Mouse (Mus musculus) hindbrain, embryonic 10.5 days (tissue): ENCODE data around the gene Etv2. TPM values are rescaled to one million over a fixed set of nuclear protein-coding genes. Genes with fewer than 3 reads are reported as not detected.

ENCODE experiments used
- DNase-seq: peaks from one replicate; pipeline ENCODE4 v3.0.0-alpha.2; 2017; ENCODE audit warnings: low spot score
- H3K27ac ChIP-seq: fragments of 300-500 bp; sonication (generic); 2 replicates; pipeline ENCODE4 v1.5.1; 2016; ENCODE audit warnings: mild to moderate bottlenecking, moderate library complexity
- H3K27me3 ChIP-seq: fragments of 300-500 bp; sonication (generic); 2 replicates; pipeline ENCODE4 v1.6.1; 2016; ENCODE audit warnings: mild to moderate bottlenecking; ENCODE audit not compliant: poor library complexity, insufficient read depth, severe bottlenecking
- H3K36me3 ChIP-seq: fragments of 300-500 bp; sonication (generic); 2 replicates; pipeline ENCODE4 v1.6.1; 2016; ENCODE audit warnings: mild to moderate bottlenecking, moderate library complexity
- H3K4me1 ChIP-seq: fragments of 300-500 bp; sonication (generic); replicated peaks from 2 replicates; pipeline ENCODE4 v1.6.1; 2016; ENCODE audit warnings: mild to moderate bottlenecking
- H3K4me3 ChIP-seq: fragments of 300-500 bp; sonication (generic); 2 replicates; pipeline ENCODE4 v1.5.1; 2016; ENCODE audit warnings: mild to moderate bottlenecking, moderate library complexity
- H3K9me3 ChIP-seq: fragments of 300-500 bp; sonication (generic); 2 replicates; pipeline ENCODE4 v1.6.1; 2016; ENCODE audit warnings: mild to moderate bottlenecking, moderate library complexity
- WGBS: fragments of 180-500 bp; shearing (Covaris S2); methylation state at CpG from one replicate; pipeline ENCODE4 v1.1.7; 2016; 5-methylcytosine and 5-hydroxymethylcytosine counted together
- polyA plus RNA-seq: library from polyadenylated mRNA; unstranded; fragments of >200 nt; fragmentation: Nextera tagmentation; extraction: Ambion mirVana; gene quantifications from 2 replicates; pipeline ENCODE4 v1.2.1, GENCODE M21; 2016

Gene Etv2
- polyA plus RNA-seq, 1 experiment from 2014 or later: 0.14 TPM

DNA sequence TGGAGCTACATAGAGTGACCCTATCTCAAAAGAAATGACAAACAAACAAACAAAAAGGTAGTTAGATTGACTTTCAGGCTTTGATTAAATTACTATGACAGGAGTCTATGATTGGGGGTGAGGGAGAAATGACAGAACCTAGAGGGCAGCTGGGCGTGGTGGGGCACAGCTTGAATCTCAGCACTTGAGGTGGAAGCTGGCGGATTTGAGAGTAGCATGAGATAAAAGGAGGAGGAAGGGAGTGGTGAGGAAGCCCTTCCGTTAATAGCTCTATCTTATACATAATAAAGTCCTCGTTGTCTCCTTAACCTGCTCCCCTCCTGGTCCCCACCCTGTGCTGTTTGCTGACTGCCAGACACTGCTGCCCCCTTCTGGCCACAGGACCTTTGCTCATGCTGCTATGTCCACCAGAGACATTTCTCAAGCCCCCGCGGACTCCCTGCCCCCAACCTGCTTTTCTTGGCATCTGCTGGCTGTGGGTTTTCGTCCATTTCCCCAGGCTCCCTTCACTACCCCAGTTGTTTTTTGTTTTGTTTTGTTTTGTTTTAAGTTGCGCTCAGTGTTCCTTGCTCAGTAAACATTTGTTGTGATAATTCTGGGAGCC lies 27.8 kb downstream of the Etv2 start:
- H3K27ac ChIP-seq: no peak overlapping the region
- no peaks in the 10 kb centered on the region for H3K9me3 ChIP-seq
- 36% methylated on average over 8 of the region's 8 CpGs for WGBS
- DNase-seq: peak; percentile 63
- H3K4me1 ChIP-seq: 0 out of 2 replicates have a peak, but pooled peaks cover 6% of the 10 kb centered on the region
- H3K27me3 ChIP-seq: no peaks in the 10 kb centered on the region
- no peak overlapping the region for H3K4me3 ChIP-seq
- no peaks in the 10 kb centered on the region for H3K36me3 ChIP-seq

GRCm38 (mm10) chr7:30604944-30605343 lies 30.7 kb downstream of the Etv2 start:
- H3K9me3 ChIP-seq: no peaks in the 10 kb centered on the region
- 88% methylated on average over 8 of the region's 8 CpGs for WGBS
- no peak overlapping the region for H3K27ac ChIP-seq
- H3K36me3 ChIP-seq: no peaks in the 10 kb centered on the region
- no peak overlapping the region for H3K4me3 ChIP-seq
- H3K4me1 ChIP-seq: peaks cover 15% of the 10 kb centered on the region
- no peaks in the 10 kb centered on the region for H3K27me3 ChIP-seq
- no peak for DNase-seq

- Histone ChIP-seq H3K9me3 (no peaks in the 10 kb centered on the region), H3K4me3 (no peak overlapping the region), H3K4me1 (peaks cover 19% of the 10 kb centered on the region), H3K36me3 (no peaks in the 10 kb centered on the region), H3K27ac (no peak overlapping the region), H3K27me3 (no peaks in the 10 kb centered on the region)
- WGBS: 64% methylated on average over 8 of the region's 8 CpGs
- DNase-seq: no peak
Observed at GRCm38 (mm10) chr7:30604424-30604823, 31.2 kb downstream of the Etv2 start.

DNA sequence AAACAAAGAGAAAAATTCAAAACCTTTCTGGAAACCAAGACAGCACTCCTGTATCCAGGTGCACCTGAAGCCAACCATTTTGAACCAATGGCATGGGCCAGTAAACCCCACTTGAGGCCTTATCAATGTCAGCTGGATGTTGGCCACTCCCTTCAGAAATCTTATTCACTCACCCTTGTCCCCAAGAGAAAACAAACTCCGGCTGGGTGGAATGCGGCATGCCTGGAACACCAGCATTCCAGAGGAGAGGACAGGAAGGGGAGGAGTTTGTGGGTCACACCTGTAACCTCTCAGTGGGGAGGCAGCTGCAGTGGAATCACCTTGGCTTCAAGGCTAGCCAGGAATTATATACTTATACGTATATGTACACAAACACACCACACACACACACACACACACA lies 33.1 kb downstream of the Etv2 start:
- Histone ChIP-seq H3K36me3 (no peaks in the 10 kb centered on the region), H3K4me1 (peaks cover 14% of the 10 kb centered on the region), H3K9me3 (no peaks in the 10 kb centered on the region), H3K4me3 (no peak overlapping the region), H3K27me3 (no peaks in the 10 kb centered on the region), H3K27ac (no peak overlapping the region)
- peak; percentile 20 for DNase-seq
- WGBS: 41% methylated on average over 3 of the region's 3 CpGs

DNA sequence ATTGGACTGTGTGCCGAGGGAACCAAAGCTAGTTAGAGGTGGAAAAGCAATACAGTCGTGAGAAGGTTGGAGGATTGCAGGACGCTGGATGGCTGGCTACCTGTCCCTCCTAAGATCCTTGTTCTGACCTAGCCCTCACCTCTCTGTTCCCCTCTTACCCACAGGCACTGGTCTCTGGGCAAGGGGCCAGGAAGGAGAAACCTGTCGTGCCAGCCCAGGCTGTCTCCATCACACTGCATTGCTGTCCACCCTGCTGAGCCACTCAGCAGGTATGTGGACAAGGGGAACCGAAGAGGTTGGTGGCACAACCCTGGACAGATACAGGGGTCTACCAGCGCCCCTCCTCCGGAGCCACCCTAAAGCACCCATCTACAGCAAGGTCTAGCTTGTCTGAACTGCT lies 35.0 kb downstream of the Etv2 start:
- no peak overlapping the region; the same call in 1 of the 2 replicates for H3K4me3 ChIP-seq
- peaks cover 14% of the 10 kb centered on the region for H3K4me1 ChIP-seq

GRCm38 (mm10) chr7:30599933-30600353 lies 35.7 kb downstream of the Etv2 start:
- WGBS: 3% methylated on average over 16 of the region's 16 CpGs
- no peaks in the 10 kb centered on the region for H3K36me3 ChIP-seq
- H3K4me1 ChIP-seq: peaks cover 17% of the 10 kb centered on the region
- no peaks in the 10 kb centered on the region for H3K27me3 ChIP-seq
- peak; percentile 84 for DNase-seq
- no peaks in the 10 kb centered on the region for H3K9me3 ChIP-seq
- H3K4me3 ChIP-seq: peak overlapping the region; percentile 20
- H3K27ac ChIP-seq: no peak overlapping the region; the same call in 1 of the 2 replicates

More for the DNA sequence above, 35.0 kb downstream of the Etv2 start:
- no peak overlapping the region for H3K27ac ChIP-seq
- no peaks in the 10 kb centered on the region for H3K36me3 ChIP-seq
- WGBS: 80% methylated on average over 7 of the region's 7 CpGs
- no peak for DNase-seq
- no peaks in the 10 kb centered on the region for H3K27me3 ChIP-seq
- no peaks in the 10 kb centered on the region for H3K9me3 ChIP-seq

DNA sequence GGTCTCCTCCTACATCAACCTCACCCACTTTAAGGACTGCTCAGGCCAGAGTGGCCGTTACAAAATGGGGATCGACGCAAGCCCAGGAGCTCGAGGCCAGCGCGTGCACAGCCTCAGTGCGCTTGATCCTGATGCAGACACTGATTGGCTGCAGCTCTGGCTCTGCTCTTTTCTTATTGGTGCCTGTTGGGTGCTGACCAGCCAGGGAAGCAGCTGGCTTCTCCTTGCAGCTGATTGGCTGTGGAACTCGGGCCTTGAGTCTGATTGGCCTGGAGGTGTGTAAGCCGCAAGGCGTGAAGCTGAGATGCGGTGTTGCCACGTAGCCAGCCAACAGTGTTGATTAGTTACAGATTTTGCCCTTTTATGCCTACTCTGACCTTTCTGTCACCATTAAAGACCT lies 36.9 kb downstream of the Etv2 start, which contains the start of gene Zbtb32:
Gene Zbtb32 (minus strand): TSS at position 124 of the 400 bp plus-strand sequence.
- Histone ChIP-seq H3K4me3 (peak within 1 kb of the TSS; percentile 20), H3K36me3 (no peaks in the 10 kb centered on the region), H3K27ac (no peak within 1 kb of the TSS; the same call in 1 of the 2 replicates), H3K9me3 (no peaks in the 10 kb centered on the region), H3K4me1 (peaks cover 20% of the 10 kb centered on the region), H3K27me3 (no peaks in the 10 kb centered on the region)
- DNase-seq: no peak
- 94% methylated on average over 12 of the region's 12 CpGs for WGBS

GRCm38 (mm10) chr7:30596811-30597210 lies 38.8 kb downstream of the Etv2 start:
- 83% methylated on average over 5 of the region's 5 CpGs for WGBS
- H3K27ac ChIP-seq: no peak overlapping the region
- H3K9me3 ChIP-seq: no peaks in the 10 kb centered on the region
- no peak for DNase-seq
- no peak overlapping the region for H3K4me3 ChIP-seq
- no peaks in the 10 kb centered on the region for H3K27me3 ChIP-seq
- peaks cover 24% of the 10 kb centered on the region for H3K4me1 ChIP-seq
- no peaks in the 10 kb centered on the region for H3K36me3 ChIP-seq

- Histone ChIP-seq H3K36me3 (no peaks in the 10 kb centered on the region), H3K27ac (no peak overlapping the region), H3K4me1 (peaks cover 24% of the 10 kb centered on the region), H3K9me3 (no peaks in the 10 kb centered on the region), H3K4me3 (no peak overlapping the region), H3K27me3 (no peaks in the 10 kb centered on the region)
- WGBS: 84% methylated on average over 5 of the region's 5 CpGs
- DNase-seq: no peak
Observed at GRCm38 (mm10) chr7:30596093-30596492, 39.6 kb downstream of the Etv2 start.

DNA sequence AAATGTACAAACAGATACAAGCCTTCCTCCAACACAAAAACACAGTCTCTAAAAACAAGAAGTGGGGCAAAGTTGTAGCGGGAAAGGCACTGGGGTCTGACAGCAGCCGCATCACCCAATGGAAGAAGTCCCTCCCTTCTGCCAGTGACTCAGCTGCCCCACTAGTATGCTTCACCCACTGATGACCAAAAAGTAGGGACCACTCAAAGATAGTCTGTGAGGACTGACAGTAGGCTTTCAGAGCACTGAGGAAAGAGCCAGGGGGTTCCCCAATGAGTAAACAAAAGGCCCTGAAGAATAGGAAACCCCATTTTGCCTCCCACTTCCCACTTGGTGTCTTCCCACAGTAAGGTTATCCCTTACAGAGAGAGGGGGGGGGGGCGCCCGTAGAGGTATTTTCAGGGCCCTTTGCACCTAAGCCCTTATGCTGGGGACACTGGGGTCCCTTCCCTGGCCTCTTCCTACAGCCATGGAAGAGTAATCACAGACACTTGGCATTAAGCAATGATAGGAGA lies 41.1 kb downstream of the Etv2 start:
- WGBS: 70% methylated on average over 4 of the region's 4 CpGs
- no peak for DNase-seq
- no peaks in the 10 kb centered on the region for H3K27me3 ChIP-seq
- no peaks in the 10 kb centered on the region for H3K9me3 ChIP-seq
- H3K4me3 ChIP-seq: no peak overlapping the region
- peaks cover 21% of the 10 kb centered on the region for H3K4me1 ChIP-seq
- H3K27ac ChIP-seq: no peak overlapping the region
- no peaks in the 10 kb centered on the region for H3K36me3 ChIP-seq

GRCm38 (mm10) chr7:30593579-30594509 lies 41.8 kb downstream of the Etv2 start:
- DNase-seq: no peak
- 79% methylated on average over 10 of the region's 10 CpGs for WGBS
- Histone ChIP-seq H3K36me3 (no peaks in the 10 kb centered on the region), H3K4me1 (peaks cover 19% of the 10 kb centered on the region), H3K4me3 (no peak overlapping the region), H3K9me3 (no peaks in the 10 kb centered on the region), H3K27me3 (no peaks in the 10 kb centered on the region), H3K27ac (no peak overlapping the region)

DNA sequence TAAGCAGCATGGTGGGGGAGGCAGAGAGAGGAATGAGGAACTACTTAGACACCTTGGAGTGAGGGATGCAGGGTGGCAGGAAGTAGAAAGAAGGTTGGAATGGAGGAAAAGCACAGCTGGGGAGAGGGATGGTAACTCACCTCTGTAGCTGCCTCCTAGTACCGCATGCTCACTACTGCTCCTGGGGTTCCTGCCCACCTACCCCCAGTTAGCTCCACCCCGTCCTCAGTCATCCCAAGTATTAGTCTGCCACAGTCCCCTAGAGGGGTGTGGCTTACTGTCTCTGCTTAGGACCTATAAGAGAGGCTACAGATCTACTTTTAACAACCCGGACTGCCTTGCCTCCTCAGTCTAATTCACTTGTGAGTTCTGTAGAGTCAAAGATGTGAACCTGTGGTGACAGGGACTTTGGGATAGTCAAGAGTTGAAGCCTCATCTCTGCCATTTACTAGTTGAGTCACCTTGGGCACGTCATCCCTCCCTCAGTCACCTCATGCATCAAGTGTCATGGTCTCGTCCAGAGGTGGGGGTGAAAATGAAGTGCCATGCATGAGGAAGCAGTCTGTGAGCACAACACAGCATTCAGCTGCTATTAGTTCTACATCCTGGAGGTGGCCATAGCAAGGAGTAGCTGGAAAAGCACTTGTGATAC lies 42.8 kb downstream of the Etv2 start:
- Histone ChIP-seq H3K4me1 (peaks cover 23% of the 10 kb centered on the region), H3K27me3 (no peaks in the 10 kb centered on the region), H3K27ac (no peak overlapping the region), H3K9me3 (no peaks in the 10 kb centered on the region), H3K36me3 (no peaks in the 10 kb centered on the region), H3K4me3 (no peak overlapping the region)
- DNase-seq: no peak
- WGBS: 56% methylated on average over 5 of the region's 5 CpGs
